Mouse (Mus musculus) neural tube, embryonic 15.5 days (tissue): ENCODE measurements around the gene Col2a1. TPM values are rescaled to one million over a fixed set of nuclear protein-coding genes. Genes with fewer than 3 reads are reported as not detected.

Experiments used
- ATAC-seq: fragments of 200-750 bp; cut with Nextera tagmentation; 2 replicates; pipeline ENCODE4 v1.8.0; 2017; ENCODE audit warnings: mild to moderate bottlenecking, moderate TSS enrichment, moderate library complexity; ENCODE audit not compliant: low FRiP score
- H3K27ac ChIP-seq: fragments of 300-500 bp; sonication (generic); replicated peaks from 2 replicates; pipeline ENCODE4 v1.5.1; 2015; ENCODE audit warnings: mild to moderate bottlenecking, inconsistent platforms
- H3K27me3 ChIP-seq: fragments of 300-500 bp; sonication (generic); replicated peaks from 2 replicates; pipeline ENCODE4 v1.6.1; 2015; ENCODE audit warnings: inconsistent platforms
- H3K36me3 ChIP-seq: fragments of 300-500 bp; sonication (generic); 2 replicates; pipeline ENCODE4 v1.6.1; 2015; ENCODE audit warnings: inconsistent platforms
- H3K4me1 ChIP-seq: fragments of 300-500 bp; sonication (generic); 2 replicates; pipeline ENCODE4 v1.6.1; 2015; ENCODE audit warnings: inconsistent platforms
- H3K4me2 ChIP-seq: fragments of 300-500 bp; sonication (generic); 2 replicates; pipeline ENCODE4 v1.6.1; 2015; ENCODE audit warnings: inconsistent platforms, mild to moderate bottlenecking, moderate library complexity
- H3K4me3 ChIP-seq: fragments of 300-500 bp; sonication (generic); replicated peaks from 2 replicates; pipeline ENCODE4 v1.5.1; 2015; ENCODE audit warnings: mild to moderate bottlenecking, inconsistent platforms
- H3K9ac ChIP-seq: fragments of 300-500 bp; sonication (generic); replicated peaks from 2 replicates; pipeline ENCODE4 v1.6.1; 2015; ENCODE audit warnings: mild to moderate bottlenecking, inconsistent platforms
- H3K9me3 ChIP-seq: fragments of 300-500 bp; sonication (generic); replicated peaks from 2 replicates; pipeline ENCODE4 v1.6.1; 2016; ENCODE audit warnings: inconsistent platforms
- WGBS: fragments of 180-500 bp; shearing (Covaris S2); methylation state at CpG from one replicate; pipeline ENCODE4 v1.1.7; 2015; ENCODE audit warnings: mixed read lengths; 5-methylcytosine and 5-hydroxymethylcytosine counted together
- polyA plus RNA-seq: library from polyadenylated mRNA; unstranded; fragments of >200 nt; fragmentation: Nextera tagmentation; extraction: Ambion mirVana; gene quantifications from 2 replicates; pipeline ENCODE4 v1.2.1, GENCODE M21; 2015

Gene Col2a1
- polyA plus RNA-seq, 1 experiment from 2014 or later = 62.9 TPM

DNA sequence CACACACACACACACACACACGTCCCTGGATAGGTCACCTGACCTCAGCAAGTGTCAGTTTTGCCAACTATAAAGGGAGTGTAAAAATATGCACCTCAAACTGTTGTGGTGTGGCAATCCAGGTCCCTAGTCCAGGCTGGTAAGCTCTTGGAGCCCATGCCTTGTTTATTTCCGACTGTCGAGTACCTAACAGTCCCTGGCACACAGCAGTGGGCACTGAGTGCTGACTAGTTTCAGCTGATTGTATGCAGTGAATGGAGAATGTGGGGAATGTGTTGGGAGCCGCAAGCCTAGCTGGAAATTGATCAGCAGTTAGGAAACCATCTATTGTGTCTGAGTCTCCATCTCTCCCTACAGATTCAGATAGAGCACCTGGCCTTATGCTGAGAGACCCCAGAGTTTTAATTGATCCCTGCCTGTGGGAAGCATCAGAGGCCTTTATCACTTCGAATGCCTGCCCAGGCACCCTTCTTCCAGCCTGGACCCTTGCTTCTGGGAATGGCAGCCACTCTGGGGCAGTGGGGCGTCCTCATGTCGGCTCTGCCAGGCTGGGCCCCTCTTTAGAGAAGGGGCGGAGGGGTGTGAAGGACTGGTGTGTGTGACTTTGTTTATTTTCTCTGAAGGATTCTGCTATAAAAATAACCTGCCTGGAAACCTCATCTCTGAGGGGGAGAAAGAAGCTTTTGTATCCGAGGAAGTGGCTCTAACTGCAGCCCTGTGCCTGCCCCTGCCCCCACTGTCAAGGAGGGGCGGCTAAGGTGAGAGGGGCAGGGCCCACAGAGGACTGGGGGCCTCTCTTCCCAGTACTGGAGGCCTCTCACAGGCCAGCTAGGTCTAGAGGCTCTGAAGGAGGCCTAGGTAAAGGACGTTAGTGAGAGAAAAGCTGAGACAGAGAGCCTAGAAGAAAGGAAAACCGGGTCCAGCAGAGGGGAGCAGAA, 22.7 kb upstream of the Col2a1 start:
- H3K36me3 ChIP-seq = no peaks in the 10 kb centered on the region
- WGBS = 32% methylated on average over 12 of the region's 12 CpGs
- H3K4me2 ChIP-seq = no peak overlapping the region
- H3K27me3 ChIP-seq = no peaks in the 10 kb centered on the region
- H3K27ac ChIP-seq = 0 out of 2 replicates have a peak overlapping the region, but pooled peaks have one; percentile 23
- H3K9me3 ChIP-seq = no peaks in the 10 kb centered on the region
- H3K4me1 ChIP-seq = peaks cover 31% of the 10 kb centered on the region
- no peak overlapping the region for H3K4me3 ChIP-seq
- H3K9ac ChIP-seq = no peak overlapping the region; the same call in 1 of the 2 replicates
- no peak for ATAC-seq

- WGBS = 29% methylated on average over 4 of the region's 4 CpGs
- peaks cover 31% of the 10 kb centered on the region for H3K4me1 ChIP-seq
- no peak overlapping the region for H3K4me2 ChIP-seq
- no peaks in the 10 kb centered on the region for H3K36me3 ChIP-seq
- no peaks in the 10 kb centered on the region for H3K9me3 ChIP-seq
- H3K27me3 ChIP-seq = no peaks in the 10 kb centered on the region
- ATAC-seq = no peak
- H3K9ac ChIP-seq = no peak overlapping the region
- no peak overlapping the region for H3K27ac ChIP-seq
- no peak overlapping the region for H3K4me3 ChIP-seq
Observed at GRCm38 (mm10) chr15:98025611-98026010, 21.1 kb upstream of the Col2a1 start.

DNA sequence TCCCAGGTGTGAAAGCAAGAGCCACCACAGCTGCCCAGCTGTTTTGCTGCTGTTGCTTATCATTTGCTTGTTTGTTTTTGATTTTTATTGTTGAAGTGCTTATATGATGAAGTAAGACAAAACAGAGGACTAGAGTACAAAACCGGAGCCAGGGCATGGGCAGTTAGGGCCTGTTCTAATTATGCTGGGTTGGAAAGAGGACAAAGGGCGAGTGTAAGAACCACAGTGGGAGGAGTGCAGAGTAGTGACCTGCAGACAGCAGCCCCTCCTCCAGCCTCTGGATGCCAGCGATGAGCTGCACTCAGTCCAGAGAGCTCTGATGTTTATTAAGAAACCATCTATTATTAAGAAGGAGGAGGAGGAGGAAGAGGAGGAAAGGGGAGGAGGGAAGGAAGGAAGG, 18.6 kb upstream of the Col2a1 start:
- H3K9ac ChIP-seq = no peak overlapping the region
- ATAC-seq = no peak
- no peaks in the 10 kb centered on the region for H3K9me3 ChIP-seq
- H3K27ac ChIP-seq = no peak overlapping the region
- no peak overlapping the region for H3K4me3 ChIP-seq
- no peak overlapping the region for H3K4me2 ChIP-seq
- 23% methylated on average over 3 of the region's 3 CpGs for WGBS
- H3K4me1 ChIP-seq = peaks cover 28% of the 10 kb centered on the region
- no peaks in the 10 kb centered on the region for H3K27me3 ChIP-seq
- no peaks in the 10 kb centered on the region for H3K36me3 ChIP-seq

- Histone ChIP-seq H3K4me2 (no peak overlapping the region), H3K4me3 (no peak overlapping the region), H3K27me3 (no peaks in the 10 kb centered on the region), H3K9ac (no peak overlapping the region), H3K9me3 (no peaks in the 10 kb centered on the region), H3K36me3 (no peaks in the 10 kb centered on the region), H3K27ac (no peak overlapping the region), H3K4me1 (peaks cover 17% of the 10 kb centered on the region)
- no peak for ATAC-seq
- 17% methylated on average over 2 of the region's 2 CpGs for WGBS
Observed at GRCm38 (mm10) chr15:98021886-98022285, 17.4 kb upstream of the Col2a1 start.

GRCm38 (mm10) chr15:98019047-98019446, 14.6 kb upstream of the Col2a1 start:
- 73% methylated on average over 3 of the region's 3 CpGs for WGBS
- Histone ChIP-seq H3K27ac (no peak overlapping the region), H3K36me3 (no peaks in the 10 kb centered on the region), H3K4me3 (no peak overlapping the region), H3K27me3 (no peaks in the 10 kb centered on the region), H3K4me1 (no peaks in the 10 kb centered on the region), H3K4me2 (no peak overlapping the region), H3K9ac (no peak overlapping the region), H3K9me3 (no peaks in the 10 kb centered on the region)
- no peak for ATAC-seq

- no peak overlapping the region for H3K4me3 ChIP-seq
- no peaks in the 10 kb centered on the region for H3K27me3 ChIP-seq
- H3K4me1 ChIP-seq = no peaks in the 10 kb centered on the region
- H3K27ac ChIP-seq = no peak overlapping the region
- H3K4me2 ChIP-seq = no peak overlapping the region
- H3K9me3 ChIP-seq = no peaks in the 10 kb centered on the region
- H3K36me3 ChIP-seq = no peaks in the 10 kb centered on the region
- 82% methylated on average over 4 of the region's 4 CpGs for WGBS
- no peak for ATAC-seq
- H3K9ac ChIP-seq = no peak overlapping the region
Observed at GRCm38 (mm10) chr15:98017925-98018324, 13.4 kb upstream of the Col2a1 start.

GRCm38 (mm10) chr15:98012810-98013209, 8.3 kb upstream of the Col2a1 start:
- H3K27me3 ChIP-seq = no peaks in the 10 kb centered on the region
- H3K4me2 ChIP-seq = no peak overlapping the region
- 51% methylated on average over 6 of the region's 6 CpGs for WGBS
- no peak overlapping the region for H3K27ac ChIP-seq
- no peaks in the 10 kb centered on the region for H3K9me3 ChIP-seq
- H3K4me1 ChIP-seq = no peaks in the 10 kb centered on the region
- H3K9ac ChIP-seq = no peak overlapping the region
- no peaks in the 10 kb centered on the region for H3K36me3 ChIP-seq
- H3K4me3 ChIP-seq = no peak overlapping the region
- no peak for ATAC-seq

DNA sequence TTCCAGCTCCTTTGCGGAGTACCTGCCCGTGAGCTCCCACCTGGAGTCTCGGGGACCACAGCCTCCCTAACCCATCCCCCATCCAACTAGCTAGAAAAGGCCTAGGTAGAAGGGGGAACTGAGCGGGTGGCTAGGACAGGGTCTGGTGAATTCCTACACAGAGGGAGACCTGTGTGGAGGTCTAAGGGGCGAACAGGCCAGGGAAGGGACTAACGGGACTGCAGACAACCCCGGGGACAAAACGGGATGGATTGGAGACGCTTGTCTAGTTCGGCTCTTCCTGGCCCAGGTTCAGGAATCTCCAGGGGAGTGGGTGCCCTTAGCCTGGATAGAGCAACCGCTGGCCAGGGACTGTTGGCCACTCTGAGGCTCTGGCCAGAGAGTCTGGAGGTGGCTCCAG, 686 bp upstream of the Col2a1 start:
- Histone ChIP-seq H3K4me2 (peak overlapping the region; percentile 92), H3K27ac (no peak overlapping the region), H3K4me1 (peaks cover 52% of the 10 kb centered on the region), H3K36me3 (no peaks in the 10 kb centered on the region), H3K9me3 (no peaks in the 10 kb centered on the region), H3K9ac (0 out of 2 replicates have a peak overlapping the region, but pooled peaks have one; percentile 47), H3K4me3 (peak overlapping the region; percentile 46), H3K27me3 (peaks cover 50% of the 10 kb centered on the region)
- 16% methylated on average over 11 of the region's 11 CpGs for WGBS
- ATAC-seq = no peak

- Histone ChIP-seq H3K4me3 (peak overlapping the region; percentile 46), H3K4me1 (peaks cover 56% of the 10 kb centered on the region), H3K36me3 (no peaks in the 10 kb centered on the region), H3K27ac (no peak overlapping the region), H3K27me3 (peaks cover 54% of the 10 kb centered on the region), H3K4me2 (peak overlapping the region; percentile 92), H3K9ac (peak overlapping the region; percentile 47), H3K9me3 (no peaks in the 10 kb centered on the region)
- 2% methylated on average over 19 of the region's 19 CpGs for WGBS
- no peak for ATAC-seq
Observed at GRCm38 (mm10) chr15:98004740-98005159, 255 bp upstream of the Col2a1 start.

GRCm38 (mm10) chr15:98002991-98003821, 1.3 kb downstream of the Col2a1 start:
- H3K9me3 ChIP-seq = no peaks in the 10 kb centered on the region
- H3K36me3 ChIP-seq = no peaks in the 10 kb centered on the region
- peak overlapping the region; percentile 46 for H3K4me3 ChIP-seq
- H3K27me3 ChIP-seq = peaks cover 63% of the 10 kb centered on the region
- WGBS = under 1% methylated on average over 42 of the region's 42 CpGs
- ATAC-seq = no peak
- peaks cover 67% of the 10 kb centered on the region for H3K4me1 ChIP-seq
- peak overlapping the region; percentile 92 for H3K4me2 ChIP-seq
- no peak overlapping the region for H3K9ac ChIP-seq
- H3K27ac ChIP-seq = no peak overlapping the region; the same call in 1 of the 2 replicates

GRCm38 (mm10) chr15:98002113-98002990, 2.1 kb downstream of the Col2a1 start:
- Histone ChIP-seq H3K27me3 (peaks cover 65% of the 10 kb centered on the region), H3K4me2 (peak overlapping the region; percentile 92), H3K36me3 (no peaks in the 10 kb centered on the region), H3K27ac (peak overlapping the region; percentile 63), H3K9ac (peak overlapping the region; percentile 36), H3K4me3 (peak overlapping the region; percentile 46), H3K9me3 (no peaks in the 10 kb centered on the region), H3K4me1 (peaks cover 71% of the 10 kb centered on the region)
- WGBS = under 1% methylated on average over 42 of the region's 42 CpGs
- peak; percentile 30; the same call in 1 of the 2 replicates for ATAC-seq
